Mouse (Mus musculus): ENCODE data around the gene Stoml2. TPM values are rescaled to one million over a fixed set of nuclear protein-coding genes. Genes with fewer than 3 reads are reported as not detected.

Gene Stoml2
- polyA plus RNA-seq (2015; fragmentation: Illumina TruSeq; extraction: RNeasy Lipid Tissue Mini Kit (QIAGEN cat#74804); ENCODE audit: insufficient read depth, low replicate concordance) = 64.6 TPM

DNA sequence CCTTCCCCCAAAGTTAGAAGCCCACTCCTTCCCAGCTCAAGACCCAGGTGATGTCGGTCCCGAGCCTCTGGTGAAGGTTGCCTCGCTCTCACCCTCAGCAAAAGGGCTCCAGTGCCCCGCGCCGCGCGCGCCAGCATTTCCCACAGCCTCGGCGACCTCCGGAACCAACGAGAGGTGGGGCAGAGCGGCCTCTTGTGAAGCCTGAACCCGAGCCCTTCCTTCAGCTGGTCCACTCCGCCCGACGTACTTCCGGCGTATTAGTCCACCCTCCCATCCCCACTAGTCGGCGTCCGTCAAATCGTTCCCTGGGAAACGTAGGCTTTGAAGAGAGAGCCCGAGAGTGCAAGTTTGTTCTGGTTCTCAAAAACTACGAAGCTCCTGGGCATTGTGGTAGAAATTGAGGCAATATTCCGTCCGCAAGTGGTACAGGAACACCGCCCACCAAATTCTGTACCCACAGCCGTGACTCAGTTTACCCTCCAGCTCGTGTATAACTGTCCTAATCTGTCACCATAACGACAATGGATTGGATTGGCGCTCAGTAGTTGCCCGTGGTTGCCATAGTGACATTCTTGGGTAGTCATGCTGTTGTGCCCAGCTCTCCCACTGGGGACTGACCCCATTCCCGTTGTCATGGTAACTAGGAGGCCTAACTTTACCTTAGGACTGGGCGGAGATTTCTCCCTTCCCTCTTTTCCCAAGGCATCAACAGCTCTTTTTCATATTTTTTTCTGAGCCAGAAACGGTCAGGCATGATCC lies at the start of gene Stoml2:
Stoml2 (minus strand) TSS at position 474 of the 759 bp plus-strand sequence.

DNA sequence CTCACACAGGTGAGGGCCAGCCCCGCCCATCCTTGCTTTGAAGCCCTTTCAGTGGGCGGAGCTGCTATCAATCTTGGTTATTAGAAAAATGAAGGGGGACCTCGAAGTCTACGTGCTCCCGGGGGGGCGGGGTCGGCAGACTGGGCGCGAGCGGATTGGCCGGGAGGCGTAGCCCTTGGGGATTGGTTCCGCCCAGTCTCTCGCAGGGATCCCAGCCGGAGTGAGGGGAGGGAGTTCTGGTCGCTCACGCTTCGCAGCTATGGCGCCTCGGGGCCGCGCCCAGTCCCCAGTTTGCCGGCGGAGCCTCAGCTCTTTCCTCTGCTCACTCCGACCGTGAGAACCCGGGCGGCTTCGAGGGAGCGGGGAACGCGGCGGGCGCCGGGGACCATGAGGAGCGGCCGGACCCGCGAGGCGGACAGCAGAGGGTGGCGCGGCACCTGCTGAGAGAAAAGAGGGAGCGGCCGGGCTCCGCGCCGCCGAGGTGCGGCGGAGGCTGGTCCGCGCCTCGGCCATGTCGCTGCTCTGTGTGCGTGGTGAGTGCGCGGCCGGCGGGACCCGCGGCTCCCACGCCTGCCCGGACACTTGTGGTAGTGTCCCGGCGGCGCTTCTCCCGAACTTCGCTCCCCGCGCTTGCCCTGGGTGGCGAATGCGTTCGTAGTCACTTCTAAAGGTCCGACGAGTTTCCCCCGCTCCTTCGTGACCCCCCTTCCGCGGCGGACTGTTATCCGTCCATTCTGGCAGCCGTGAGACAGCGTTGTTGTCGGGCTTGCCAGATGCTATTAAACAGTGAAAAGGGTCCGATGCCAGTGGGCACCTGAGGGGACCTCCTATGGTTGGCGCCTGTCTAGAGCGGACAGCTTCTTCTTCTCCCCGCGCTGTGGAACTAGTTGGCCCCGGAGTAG lies 27.5 kb upstream of the Stoml2 start, which contains the start of gene Unc13b:
Unc13b (plus strand) TSS at position 201 of the 902 bp plus-strand sequence.

DNA sequence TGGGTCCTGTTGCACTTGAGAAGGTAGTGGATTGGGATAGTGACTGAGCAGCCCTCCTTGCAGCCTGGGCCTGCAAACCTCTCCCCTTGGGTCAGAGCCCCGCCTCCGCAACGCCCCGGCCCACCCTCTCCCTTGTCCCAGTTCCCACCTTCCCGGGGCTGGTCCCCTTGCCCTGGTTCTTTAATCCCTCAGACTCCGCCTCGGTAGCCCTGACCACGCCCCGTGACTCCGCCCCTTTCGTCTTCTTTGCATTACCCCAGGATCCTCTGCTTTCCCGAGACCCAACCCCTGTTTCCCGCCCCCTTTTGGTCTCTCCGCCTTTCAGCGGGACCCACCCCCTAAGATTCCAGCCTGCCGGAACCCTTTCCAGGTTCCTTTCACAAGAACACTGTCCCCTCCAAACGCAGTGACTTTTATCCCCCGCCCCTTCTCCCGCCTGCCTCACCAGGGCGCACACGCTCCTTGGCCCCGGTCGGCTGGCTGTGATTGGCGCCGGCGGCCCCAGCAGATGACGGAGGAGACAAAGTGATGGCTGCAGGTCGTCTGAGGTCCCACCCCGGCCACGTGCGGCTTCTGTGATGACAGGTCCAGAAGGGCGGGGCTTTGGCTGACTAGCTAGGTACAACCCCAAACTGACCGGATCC lies 14.3 kb upstream of the Stoml2 start, which contains the start of gene Fam214b:
Fam214b (minus strand) TSS at position 562 of the 644 bp plus-strand sequence.

DNA sequence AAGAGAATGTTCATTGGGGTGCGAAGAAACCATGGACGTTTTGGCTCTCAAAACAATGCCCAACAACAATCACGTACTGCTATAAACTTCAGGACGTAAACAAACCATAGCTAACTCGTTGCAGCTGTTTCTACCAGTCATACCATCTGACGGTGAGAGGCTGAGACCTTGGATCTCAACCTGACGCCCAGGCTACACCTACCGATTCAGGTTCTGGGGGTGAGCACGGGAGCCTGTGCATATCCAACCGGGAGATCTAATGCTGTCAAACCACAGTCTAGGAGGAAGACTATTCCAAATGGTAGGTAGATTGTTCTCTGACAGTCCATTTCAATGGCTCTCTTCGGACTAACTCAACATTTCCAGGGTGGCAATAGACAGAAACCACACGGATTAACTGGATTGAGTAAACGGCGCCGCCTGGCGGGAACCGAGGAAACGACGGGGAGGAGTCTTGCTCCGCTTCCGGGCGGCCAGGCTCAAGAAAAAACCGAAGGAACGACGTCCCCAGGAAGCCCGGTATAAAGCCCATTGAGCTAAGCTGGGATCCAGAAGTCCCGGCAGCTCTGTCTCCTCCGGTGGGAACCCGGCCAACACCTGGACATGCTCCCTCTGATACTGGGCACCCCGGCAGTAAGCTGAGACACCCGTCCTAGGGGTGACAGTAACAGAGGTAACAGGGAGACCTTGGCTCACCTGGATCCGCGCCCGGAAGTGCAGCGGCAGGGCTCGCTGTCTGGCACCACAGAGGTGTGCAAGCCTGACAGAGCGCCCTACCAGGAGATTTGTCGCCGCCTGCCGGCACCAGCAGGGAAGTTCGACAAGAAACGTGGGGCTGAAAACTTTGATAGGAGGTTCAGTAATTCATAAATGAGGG lies 6.2 kb downstream of the Stoml2 start, which contains the start of gene Pigo:
Pigo (minus strand) TSS at position 736 of the 877 bp plus-strand sequence.

DNA sequence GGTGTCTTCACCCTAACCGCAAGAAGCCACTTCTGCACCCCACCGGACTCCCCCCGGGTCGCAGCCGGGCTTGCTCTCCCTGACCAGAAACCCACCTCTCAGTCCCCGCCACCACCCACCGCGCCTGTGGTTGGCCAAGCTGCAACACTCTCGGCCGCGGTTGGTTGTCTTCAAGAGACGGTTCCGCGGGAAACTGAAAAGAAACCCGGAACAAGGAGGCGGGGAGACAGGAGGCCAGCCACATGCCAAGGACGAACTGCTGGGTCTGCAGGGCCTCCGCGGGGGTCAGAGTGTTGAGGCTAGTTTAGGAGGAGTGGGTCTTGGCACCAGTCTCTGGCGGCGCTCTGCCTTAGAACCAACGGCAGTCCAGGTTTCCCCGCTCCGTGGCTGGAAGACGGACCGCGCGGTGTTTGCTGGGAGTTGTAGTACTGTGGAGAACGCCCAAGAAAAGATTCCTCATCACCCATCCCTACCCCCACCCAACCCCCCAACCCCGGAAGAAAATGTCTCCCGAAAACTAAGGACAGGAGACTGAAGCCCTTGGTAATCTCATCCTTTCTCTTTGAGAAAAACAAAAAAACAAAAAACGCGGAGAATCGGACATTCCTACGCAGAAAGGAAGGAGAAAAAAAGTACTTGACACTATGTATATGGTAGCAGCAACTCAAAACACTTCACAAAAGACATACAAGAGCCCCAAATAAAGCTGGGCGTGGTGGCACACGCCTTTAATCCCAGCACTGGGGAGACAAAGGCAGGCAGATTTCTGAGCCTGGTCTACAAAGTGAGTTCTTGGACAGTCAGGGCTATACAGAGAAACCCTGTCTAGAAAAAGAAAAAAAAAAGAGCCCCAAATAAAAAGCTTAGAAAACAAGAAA lies 21.1 kb downstream of the Stoml2 start, which contains the start of gene Fancg:
Fancg (minus strand) TSS at position 346 of the 878 bp plus-strand sequence.

DNA sequence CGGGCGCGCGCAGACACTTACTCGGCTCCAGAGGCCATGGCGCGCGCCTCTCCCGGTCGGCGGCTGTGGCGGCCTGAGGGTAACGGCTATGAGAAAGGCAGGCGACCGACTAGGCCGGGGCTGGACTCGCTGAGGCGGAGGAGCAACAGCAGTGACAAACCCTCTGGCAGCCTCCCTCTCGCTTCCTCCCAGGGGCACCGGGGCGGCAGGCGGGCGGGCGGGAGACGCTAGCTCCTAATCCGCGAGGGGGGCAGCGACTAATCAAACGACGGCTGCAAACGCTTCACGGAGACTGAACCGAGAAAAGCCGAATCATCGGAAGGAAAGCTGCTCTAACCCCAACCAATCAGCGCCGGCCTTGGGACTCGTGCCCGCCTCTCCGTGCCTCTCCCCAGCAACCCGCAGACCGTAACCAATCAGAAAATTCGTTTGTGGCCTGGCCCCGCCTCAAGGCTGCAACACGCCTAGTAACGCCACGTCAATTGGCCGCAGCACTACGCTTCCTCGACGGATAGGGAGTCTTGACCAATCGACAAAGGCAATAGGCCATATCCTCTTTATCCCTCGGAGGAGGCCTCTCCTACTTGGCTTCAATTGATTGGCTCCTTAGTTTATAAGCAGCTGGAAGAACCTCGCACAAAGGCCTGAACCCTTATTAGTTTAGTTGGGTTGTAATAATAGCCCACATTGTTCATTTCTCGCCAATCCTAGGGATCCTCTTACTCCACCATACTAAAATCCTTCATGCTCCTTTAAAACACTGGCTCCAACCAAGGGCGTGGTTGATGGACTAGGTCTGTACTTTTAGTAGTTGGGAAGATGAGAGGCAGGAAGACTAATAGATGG lies 31.1 kb downstream of the Stoml2 start, which contains the start of gene Vcp:
Vcp (minus strand) TSS at position 367 of the 846 bp plus-strand sequence.

Other genes starting within 250 kb of the Stoml2 start
- gene Fam205a1, start 177.8 kb downstream of the Stoml2 start, polyA plus RNA-seq (2015; fragmentation: Illumina TruSeq; extraction: RNeasy Lipid Tissue Mini Kit (QIAGEN cat#74804); ENCODE audit: insufficient read depth, low replicate concordance) = 0.07 TPM
- gene Gm12394, start 174.9 kb downstream of the Stoml2 start, polyA plus RNA-seq (2015; fragmentation: Illumina TruSeq; extraction: RNeasy Lipid Tissue Mini Kit (QIAGEN cat#74804); ENCODE audit: insufficient read depth, low replicate concordance) = not detected
- gene Fam205c, start 157.5 kb downstream of the Stoml2 start, polyA plus RNA-seq (2015; fragmentation: Illumina TruSeq; extraction: RNeasy Lipid Tissue Mini Kit (QIAGEN cat#74804); ENCODE audit: insufficient read depth, low replicate concordance) = not detected
- gene Phf24, start 115.0 kb downstream of the Stoml2 start, polyA plus RNA-seq (2015; fragmentation: Illumina TruSeq; extraction: RNeasy Lipid Tissue Mini Kit (QIAGEN cat#74804); ENCODE audit: insufficient read depth, low replicate concordance) = 2.0 TPM
- gene Dnajb5, start 81.9 kb downstream of the Stoml2 start, polyA plus RNA-seq (2015; fragmentation: Illumina TruSeq; extraction: RNeasy Lipid Tissue Mini Kit (QIAGEN cat#74804); ENCODE audit: insufficient read depth, low replicate concordance) = 12.7 TPM
- not detected for gene 1700022I11Rik, start 62.1 kb downstream of the Stoml2 start, polyA plus RNA-seq (2015; fragmentation: Illumina TruSeq; extraction: RNeasy Lipid Tissue Mini Kit (QIAGEN cat#74804); ENCODE audit: insufficient read depth, low replicate concordance)
- gene Vcp, start 31.2 kb downstream of the Stoml2 start, polyA plus RNA-seq (2015; fragmentation: Illumina TruSeq; extraction: RNeasy Lipid Tissue Mini Kit (QIAGEN cat#74804); ENCODE audit: insufficient read depth, low replicate concordance) = 241 TPM
- gene Fancg, start 21.2 kb downstream of the Stoml2 start, polyA plus RNA-seq (2015; fragmentation: Illumina TruSeq; extraction: RNeasy Lipid Tissue Mini Kit (QIAGEN cat#74804); ENCODE audit: insufficient read depth, low replicate concordance) = 21.5 TPM
- 12.9 TPM for gene Pigo, start 5.9 kb downstream of the Stoml2 start, polyA plus RNA-seq (2015; fragmentation: Illumina TruSeq; extraction: RNeasy Lipid Tissue Mini Kit (QIAGEN cat#74804); ENCODE audit: insufficient read depth, low replicate concordance)
- gene Fam214b, start 14.5 kb upstream of the Stoml2 start, polyA plus RNA-seq (2015; fragmentation: Illumina TruSeq; extraction: RNeasy Lipid Tissue Mini Kit (QIAGEN cat#74804); ENCODE audit: insufficient read depth, low replicate concordance) = 15.0 TPM
- gene Unc13b, start 27.2 kb upstream of the Stoml2 start, polyA plus RNA-seq (2015; fragmentation: Illumina TruSeq; extraction: RNeasy Lipid Tissue Mini Kit (QIAGEN cat#74804); ENCODE audit: insufficient read depth, low replicate concordance) = 1.6 TPM
- gene Atp8b5, start 235.4 kb upstream of the Stoml2 start, polyA plus RNA-seq (2015; fragmentation: Illumina TruSeq; extraction: RNeasy Lipid Tissue Mini Kit (QIAGEN cat#74804); ENCODE audit: insufficient read depth, low replicate concordance) = 0.19 TPM

Measured in spleen, adult 10 weeks (tissue).